Mouse (Mus musculus): Measurements from ENCODE around the gene Galnt16. TPM values are rescaled to one million over a fixed set of nuclear protein-coding genes. Genes with fewer than 3 reads are reported as not detected.
A peak's percentile ranks its signal among the peaks of the same experiment; 100 is the strongest.

The Galnt16 gene
- total RNA-seq, 2 experiments from 2014 or later = 152 to 160 TPM

GRCm38 (mm10) chr12:80653951-80654658 is 136.0 kb downstream of the Galnt16 start:
- no peak for DNase-seq (ENCODE audit: extremely low spot score in 1 of 2, low spot score in 1 of 2)

GRCm38 (mm10) chr12:80654659-80655025 is 136.6 kb downstream of the Galnt16 start:
- DNase-seq (ENCODE audit: extremely low spot score in 1 of 2, low spot score in 1 of 2) = no peak

GRCm38 (mm10) chr12:80658661-80659060 is 140.6 kb downstream of the Galnt16 start:
- DNase-seq (ENCODE audit: extremely low spot score in 1 of 2, low spot score in 1 of 2) = no peak

DNA sequence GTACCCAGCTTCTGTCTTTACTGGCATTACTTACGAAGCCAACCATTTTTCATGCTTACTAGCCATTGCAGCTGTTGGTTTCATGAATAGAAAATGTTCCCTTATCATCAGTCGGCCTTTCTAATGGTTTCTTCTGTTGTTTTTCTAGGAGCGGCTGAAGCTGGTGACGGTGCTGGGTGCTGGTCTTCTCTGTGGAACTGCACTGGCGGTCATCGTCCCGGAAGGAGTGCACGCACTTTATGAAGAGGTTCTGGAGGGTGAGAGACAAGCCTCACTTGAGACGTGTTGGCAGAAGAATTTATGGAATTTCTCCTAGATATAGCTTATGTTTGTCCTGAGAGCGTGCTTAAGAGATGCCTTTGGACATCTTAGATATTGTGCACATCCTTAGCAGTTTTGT is 144.2 kb downstream of the Galnt16 start:
- no peak for DNase-seq (ENCODE audit: extremely low spot score in 1 of 2, low spot score in 1 of 2)

- DNase-seq (ENCODE audit: extremely low spot score in 1 of 2, low spot score in 1 of 2) = no peak
Observed at GRCm38 (mm10) chr12:80663935-80664334, 145.9 kb downstream of the Galnt16 start.

DNA sequence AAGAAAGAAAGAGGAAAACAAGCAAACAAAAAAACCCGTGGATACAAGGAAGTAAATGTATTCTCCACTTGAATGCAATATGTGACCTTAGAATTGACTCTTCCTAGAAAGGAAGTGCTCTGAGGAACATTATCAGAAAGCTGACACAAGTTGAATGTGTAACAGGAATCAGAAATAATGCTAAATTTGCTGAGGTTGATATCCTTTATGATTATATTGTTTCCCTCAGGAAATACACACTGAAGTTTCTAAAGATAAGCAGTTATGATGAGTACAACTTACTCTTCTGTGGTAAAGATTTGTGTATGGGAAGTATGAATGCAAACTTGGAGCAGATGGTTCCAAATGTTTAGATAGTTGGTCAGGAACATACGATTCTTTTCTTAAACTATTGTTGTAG is 150.3 kb downstream of the Galnt16 start:
- DNase-seq (ENCODE audit: extremely low spot score in 1 of 2, low spot score in 1 of 2) = no peak

GRCm38 (mm10) chr12:80673170-80673569 is 155.1 kb downstream of the Galnt16 start:
- peak in 1 of 2 experiments; percentile 67 for DNase-seq (ENCODE audit: extremely low spot score in 1 of 2, low spot score in 1 of 2)

Other genes starting within 250 kb of the Galnt16 start
- gene Dcaf5, start 81.7 kb upstream of the Galnt16 start, total RNA-seq (2021) = 10 to 100 TPM; 66.7 to 84.1 TPM
- 100 to 1,000 TPM in 1 of 2 experiments, 10 to 100 TPM in 1; 91.5 to 107 TPM for gene Exd2, start 55.2 kb upstream of the Galnt16 start, total RNA-seq (2021)
- 10 to 100 TPM; 37.3 to 42.7 TPM for gene Slc39a9, start 125.6 kb downstream of the Galnt16 start, total RNA-seq (2021)
- gene Erh, start 126.1 kb downstream of the Galnt16 start, total RNA-seq (2021) = 10 to 100 TPM; 37.0 to 42.8 TPM
- gene Plekhd1, start 174.3 kb downstream of the Galnt16 start, total RNA-seq (2021) = 1 to 10 TPM; 6.2 to 7.5 TPM
- gene Ccdc177, start 242.4 kb downstream of the Galnt16 start, total RNA-seq (2021) = 10 to 100 TPM; 17.6 to 19.2 TPM